Mouse (Mus musculus): ENCODE data around the gene Mapk14. TPM values are rescaled to one million over a fixed set of nuclear protein-coding genes. Genes with fewer than 3 reads are reported as not detected.

Gene Mapk14
- total RNA-seq, 2 experiments from 2014 or later = 66.5 to 68.1 TPM

DNA sequence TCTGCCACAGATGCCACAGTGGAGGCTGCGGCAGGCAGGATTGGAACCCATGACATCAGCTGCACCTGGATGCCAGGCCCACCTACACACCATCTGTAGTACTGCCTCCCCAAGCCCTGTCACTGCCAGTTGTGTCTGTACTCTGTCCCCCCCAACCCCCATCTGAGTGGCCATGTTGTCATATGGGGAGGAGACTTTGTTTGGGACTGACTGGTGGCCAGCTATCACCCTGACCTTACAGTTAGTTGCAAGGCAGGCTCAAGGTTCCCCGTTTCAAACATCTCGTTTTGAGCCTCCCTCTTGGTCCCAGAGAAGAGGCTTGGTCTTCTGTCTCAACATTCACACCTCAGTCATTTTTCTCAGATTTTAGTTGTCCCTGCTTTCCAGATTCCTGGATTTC, 88.6 kb downstream of the Mapk14 start:
- DNase-seq (ENCODE audit: low spot score in 2 of 2) = no peak

DNA sequence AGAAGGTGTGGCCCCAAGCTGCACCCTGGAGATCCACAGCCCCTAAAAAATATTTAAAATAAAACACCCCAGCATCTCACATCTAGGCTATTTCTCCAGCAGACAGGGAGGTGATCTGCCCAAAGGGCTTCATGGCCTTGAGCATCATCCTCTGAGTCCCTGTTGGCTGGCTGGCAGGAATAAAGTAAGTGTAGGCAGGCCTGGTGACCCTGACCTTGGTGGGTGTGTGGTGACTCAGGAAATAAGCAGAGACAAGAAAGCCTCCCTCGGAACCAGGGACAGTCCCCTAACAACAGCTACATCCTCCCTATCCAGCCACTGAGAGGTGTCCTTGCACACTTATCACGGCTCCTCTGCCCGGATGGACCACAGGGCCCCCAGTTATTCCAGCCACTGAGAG, 89.7 kb downstream of the Mapk14 start:
- no peak for DNase-seq (ENCODE audit: low spot score in 2 of 2)

DNA sequence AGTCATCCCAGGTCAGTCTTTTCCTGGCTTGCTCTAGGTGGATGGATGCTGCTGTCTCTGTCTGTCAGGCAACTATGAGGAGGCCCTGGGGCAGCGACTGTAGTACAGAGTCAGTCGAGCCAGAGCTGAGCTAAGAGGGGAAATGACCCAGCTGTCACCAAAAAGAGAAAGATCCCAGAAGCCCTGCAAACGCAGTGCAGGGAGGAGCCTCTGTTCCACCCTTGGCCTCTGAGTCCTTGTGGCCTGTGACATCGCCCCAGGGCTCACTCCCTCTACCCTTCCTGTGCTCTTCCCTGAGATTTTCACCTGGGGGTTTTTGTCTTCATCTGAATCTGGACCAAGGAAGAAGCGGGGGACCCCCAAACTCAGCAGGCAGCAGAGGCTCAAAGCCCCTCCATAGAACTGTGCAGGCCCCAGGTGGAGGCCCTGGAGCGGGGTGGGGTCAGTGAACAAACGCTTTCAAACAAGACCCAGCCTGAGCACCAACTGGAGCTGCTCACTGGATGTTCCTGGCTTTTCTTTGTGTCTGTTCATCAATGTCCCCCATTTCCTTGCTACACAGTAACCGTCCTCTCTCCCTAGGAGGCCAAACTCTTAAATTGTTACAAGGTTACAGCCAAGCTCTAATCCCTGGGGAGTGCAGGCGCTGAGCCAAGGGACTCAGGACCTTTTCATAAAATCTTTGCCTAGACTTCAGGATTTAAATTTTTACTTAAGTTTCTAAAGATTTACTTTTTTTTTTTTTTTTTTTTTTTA, 90.3 kb downstream of the Mapk14 start:
- DNase-seq (ENCODE audit: low spot score in 2 of 2) = no peak

DNA sequence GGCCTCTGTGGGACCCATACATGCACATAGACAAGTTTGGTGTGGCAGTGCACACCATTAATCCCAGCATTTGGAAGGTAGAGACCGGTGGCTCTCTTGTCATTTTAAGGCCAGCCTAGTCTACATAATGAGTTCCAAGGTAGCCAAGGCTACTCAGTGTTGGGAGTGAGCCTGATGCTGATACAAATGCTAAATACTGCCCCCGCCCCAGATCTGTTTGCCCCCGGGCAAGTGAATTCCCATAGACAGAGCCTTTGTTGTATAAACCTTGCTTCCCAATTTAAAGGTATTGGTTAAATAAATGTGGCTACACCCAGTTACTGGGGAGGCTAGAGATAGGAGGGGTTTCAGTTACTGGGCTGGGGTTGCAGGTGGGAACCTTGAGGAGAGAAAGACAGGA, 93.9 kb downstream of the Mapk14 start:
- DNase-seq (ENCODE audit: low spot score in 2 of 2) = no peak

DNA sequence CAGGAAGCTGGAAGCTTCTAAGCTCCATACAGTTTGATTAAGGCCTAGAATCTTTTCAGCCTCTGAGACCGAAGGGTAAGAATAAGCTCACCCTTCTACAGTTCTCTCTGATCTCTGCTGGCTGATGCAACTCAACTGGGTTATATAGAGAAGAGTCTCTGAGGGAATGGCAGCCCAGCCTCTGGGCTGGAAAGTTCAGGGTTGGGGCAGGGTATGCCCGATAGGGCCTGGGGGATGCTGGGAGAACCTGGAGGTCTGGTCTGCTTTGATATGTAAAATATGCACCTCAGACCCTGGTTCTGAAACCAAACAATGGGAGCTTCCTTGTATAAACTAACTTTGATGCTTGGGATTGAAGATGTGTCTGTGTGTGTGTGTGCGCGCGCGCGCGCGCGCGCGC, 96.4 kb downstream of the Mapk14 start:
- DNase-seq (ENCODE audit: low spot score in 2 of 2) = no peak

DNA sequence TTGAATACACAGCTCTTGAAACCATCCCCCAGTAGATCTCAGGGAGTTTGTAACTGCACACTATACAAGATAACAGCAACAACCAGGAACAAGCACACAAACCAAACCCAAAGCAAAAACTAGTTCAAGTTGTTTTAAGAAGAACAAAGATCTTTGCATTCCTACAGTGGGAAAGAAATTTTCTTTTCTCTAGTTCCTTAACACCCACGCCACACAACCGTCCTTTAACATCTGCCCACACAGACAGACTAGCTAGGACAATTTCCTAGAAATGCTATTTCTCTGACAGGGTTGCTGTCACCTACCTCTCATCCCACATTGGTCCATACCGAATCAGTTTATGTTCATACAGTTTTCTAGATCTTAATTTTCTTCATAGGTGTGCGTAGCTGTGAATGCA, 105.9 kb downstream of the Mapk14 start:
- DNase-seq (ENCODE audit: low spot score in 2 of 2) = no peak

Other genes with a start within 250 kb of the Mapk14 start
- 10 to 100 TPM; 65.4 to 78.1 TPM for gene Fkbp5, start 173.8 kb upstream of the Mapk14 start, total RNA-seq (2021)
- not detected for gene Armc12, start 160.5 kb upstream of the Mapk14 start, total RNA-seq (2021)
- not detected for gene Clpsl2, start 141.9 kb upstream of the Mapk14 start, total RNA-seq (2021)
- gene Clps, start 130.6 kb upstream of the Mapk14 start, total RNA-seq (2021) = not detected
- 1 to 10 TPM; 2.7 to 3.4 TPM for gene Lhfpl5, start 115.7 kb upstream of the Mapk14 start, total RNA-seq (2021)
- gene Srpk1, start 68.6 kb upstream of the Mapk14 start, total RNA-seq (2021) = 10 to 100 TPM; 87.0 to 90.8 TPM
- 1 to 10 TPM; 9.0 TPM for gene Slc26a8, start 1.1 kb upstream of the Mapk14 start, total RNA-seq (2021)
- gene AC170998.1, start 34.8 kb downstream of the Mapk14 start, total RNA-seq (2021) = 1 to 10 TPM; 1.4 to 2.3 TPM
- 1 to 10 TPM; 1.0 to 1.5 TPM for gene Mapk13, start 78.0 kb downstream of the Mapk14 start, total RNA-seq (2021)
- gene Brpf3, start 109.8 kb downstream of the Mapk14 start, total RNA-seq (2021) = 10 to 100 TPM; 31.8 to 35.7 TPM
- gene Pnpla1, start 167.1 kb downstream of the Mapk14 start, total RNA-seq (2021) = under 1 TPM; 0.18 to 0.26 TPM
- gene 4930539E08Rik, start 224.0 kb downstream of the Mapk14 start, total RNA-seq (2021) = 1 to 10 TPM; 3.2 to 3.8 TPM

Measured in layer of hippocampus, postnatal 14 days (tissue).